Mouse (Mus musculus): ENCODE measurements around the gene Nptn.

DNA sequence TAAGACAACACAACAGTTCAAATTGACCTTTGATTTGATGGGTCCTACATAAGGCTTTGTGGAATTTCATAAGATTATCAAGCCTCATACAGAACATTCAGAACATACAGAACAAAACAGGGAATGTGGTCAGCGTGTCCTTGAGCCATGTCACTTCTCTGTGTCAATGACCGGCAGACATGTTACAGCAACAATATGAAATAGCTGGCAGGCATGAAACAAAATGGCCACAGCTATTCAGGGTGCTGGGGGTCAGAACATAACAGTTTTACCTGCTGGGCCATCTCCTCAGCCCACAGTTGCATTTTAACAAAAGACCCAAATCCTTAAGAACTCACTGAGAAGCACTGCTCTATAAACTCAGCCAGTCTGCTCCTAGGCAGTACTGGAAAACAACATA is 116.4 kb downstream of the Nptn start:
- no peak for TF ChIP-seq POLR2A (IDR thresholded peaks at IDR 0.05; ENCODE audit: extremely low read depth, insufficient read depth, low read length)
- TF ChIP-seq CTCF (IDR thresholded peaks at IDR 0.05; ENCODE audit: extremely low read depth, insufficient read depth, low read length), result no peak
